Mouse (Mus musculus) liver, embryonic 12.5 days (tissue): ENCODE measurements around the gene Cdk14. TPM values are rescaled to one million over a fixed set of nuclear protein-coding genes. Genes with fewer than 3 reads are reported as not detected.

Experiments
- ATAC-seq: fragments of 200-750 bp; cut with Nextera tagmentation; 2 replicates; pipeline ENCODE4 v1.8.0; 2017; ENCODE audit warnings: moderate number of reproducible peaks, mild to moderate bottlenecking, moderate library complexity
- H3K27ac ChIP-seq: fragments of 300-500 bp; sonication (generic); 2 replicates; pipeline ENCODE4 v1.5.1; 2016; ENCODE audit warnings: mild to moderate bottlenecking
- H3K27me3 ChIP-seq: fragments of 300-500 bp; sonication (generic); replicated peaks from 2 replicates; pipeline ENCODE4 v1.6.1; 2016; ENCODE audit warnings: mild to moderate bottlenecking, moderate library complexity
- H3K36me3 ChIP-seq: fragments of 300-500 bp; sonication (generic); 2 replicates; pipeline ENCODE4 v1.6.1; 2016; ENCODE audit warnings: mild to moderate bottlenecking, moderate library complexity
- H3K4me1 ChIP-seq: fragments of 300-500 bp; sonication (generic); 2 replicates; pipeline ENCODE4 v1.6.1; 2016
- H3K4me2 ChIP-seq: fragments of 300-500 bp; sonication (generic); 2 replicates; pipeline ENCODE4 v1.6.1; 2016; ENCODE audit warnings: mild to moderate bottlenecking, moderate library complexity
- H3K4me3 ChIP-seq: fragments of 300-500 bp; sonication (generic); 2 replicates; pipeline ENCODE4 v1.5.1; 2016; ENCODE audit warnings: mild to moderate bottlenecking, moderate library complexity
- H3K9ac ChIP-seq: fragments of 300-500 bp; sonication (generic); 2 replicates; pipeline ENCODE4 v1.6.1; 2016; ENCODE audit warnings: mild to moderate bottlenecking, moderate library complexity
- H3K9me3 ChIP-seq: fragments of 300-500 bp; sonication (generic); replicated peaks from 2 replicates; pipeline ENCODE4 v1.6.1; 2016; ENCODE audit warnings: mild to moderate bottlenecking, moderate library complexity
- WGBS: fragments of 180-500 bp; shearing (Covaris S2); methylation state at CpG from one replicate; pipeline ENCODE4 v1.1.7; 2016; ENCODE audit not compliant: insufficient replicate concordance; 5-methylcytosine and 5-hydroxymethylcytosine counted together
- polyA plus RNA-seq: library from polyadenylated mRNA; unstranded; fragments of >200 nt; fragmentation: Nextera tagmentation; extraction: Ambion mirVana; gene quantifications from 2 replicates; pipeline ENCODE4 v1.2.1, GENCODE M21; 2016

Cdk14 gene
- polyA plus RNA-seq, 1 experiment from 2014 or later = 3.4 TPM

DNA sequence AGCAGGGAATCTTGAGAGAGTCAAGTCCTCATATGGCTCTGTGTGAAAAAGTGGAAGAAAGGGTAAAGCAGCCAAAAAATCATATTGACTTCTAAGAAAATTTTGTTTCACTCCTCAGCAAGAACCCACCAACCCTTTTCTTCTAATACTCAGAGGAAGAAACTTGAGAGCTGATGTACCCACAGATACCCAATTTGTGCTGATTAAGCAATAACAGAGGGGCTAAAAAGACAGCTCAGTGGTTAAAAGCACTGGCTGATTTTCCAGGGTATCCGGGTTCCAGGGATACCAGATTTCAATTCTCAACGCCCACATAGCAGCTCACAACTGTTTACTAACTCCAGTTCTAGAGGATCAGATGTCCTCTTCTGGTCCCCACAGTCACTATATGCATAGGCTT, 401.9 kb downstream of the Cdk14 start:
- H3K9me3 ChIP-seq = no peaks in the 10 kb centered on the region

DNA sequence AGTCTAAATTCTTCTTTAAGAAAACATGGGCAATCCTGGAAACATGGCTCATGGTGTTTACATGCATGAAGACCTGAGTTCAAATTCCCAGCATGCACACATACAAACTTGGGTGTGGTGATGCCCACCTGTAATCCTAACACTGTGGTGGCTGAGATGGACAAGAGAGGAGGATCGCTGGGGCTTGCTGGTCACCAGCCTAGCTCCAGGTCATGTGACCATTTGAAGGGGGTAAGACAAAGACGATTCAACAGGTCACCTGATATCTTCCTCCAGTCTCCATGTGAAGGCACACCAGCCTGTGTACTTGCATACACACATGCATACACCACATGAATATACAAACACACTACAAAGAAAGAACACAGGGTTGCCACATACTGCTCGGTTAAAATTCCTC, 406.3 kb downstream of the Cdk14 start:
- Histone ChIP-seq H3K9ac (no peak overlapping the region), H3K4me3 (no peak overlapping the region), H3K9me3 (no peaks in the 10 kb centered on the region), H3K27ac (no peak overlapping the region), H3K4me1 (no peaks in the 10 kb centered on the region), H3K4me2 (no peak overlapping the region), H3K27me3 (no peaks in the 10 kb centered on the region), H3K36me3 (no peaks in the 10 kb centered on the region)
- ATAC-seq = no peak
- 73% methylated on average over 3 of the region's 3 CpGs for WGBS

More for the DNA sequence above, 401.9 kb downstream of the Cdk14 start:
- ATAC-seq = no peak
- Histone ChIP-seq H3K27ac (no peak overlapping the region), H3K9ac (no peak overlapping the region), H3K36me3 (no peaks in the 10 kb centered on the region), H3K4me3 (no peak overlapping the region), H3K4me2 (no peak overlapping the region), H3K4me1 (no peaks in the 10 kb centered on the region), H3K27me3 (no peaks in the 10 kb centered on the region)
- WGBS = 56% methylated on average over 2 of the region's 2 CpGs

DNA sequence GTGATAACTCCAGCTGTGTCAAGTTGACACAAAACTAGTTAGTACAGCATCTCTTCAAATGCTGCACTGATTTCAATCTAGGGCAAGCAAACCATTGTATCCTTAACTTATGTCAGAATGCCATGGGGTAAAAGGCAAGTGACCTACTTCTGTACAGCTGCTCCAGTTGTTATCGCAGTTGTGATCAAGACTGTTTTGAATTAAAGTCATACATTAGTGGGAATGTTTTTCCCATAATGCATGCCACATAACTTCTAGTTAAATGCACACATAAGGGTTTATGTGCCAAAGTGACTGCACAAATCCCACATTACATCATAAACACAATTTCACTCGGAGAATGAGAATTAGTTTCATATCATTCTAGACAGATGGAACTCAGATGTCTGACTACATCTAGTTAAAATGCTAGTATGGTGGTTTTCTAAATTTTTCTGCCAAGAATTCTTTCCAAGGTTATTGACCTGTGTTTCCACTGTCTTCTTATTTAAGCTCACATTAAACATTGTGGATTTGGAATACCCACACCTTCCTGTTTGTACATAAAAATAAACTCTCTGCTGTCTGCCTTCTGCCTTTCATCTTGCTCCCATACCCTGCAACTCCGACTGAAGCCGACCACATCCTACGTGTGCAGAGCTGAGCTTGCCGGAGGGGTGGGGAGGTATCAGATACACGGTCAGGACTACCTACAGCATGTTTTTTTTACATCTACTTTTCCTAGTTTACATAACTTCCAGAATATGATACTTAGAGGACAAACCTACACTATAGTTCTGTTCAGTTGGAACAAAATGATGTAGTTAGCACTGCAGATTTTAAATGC, 407.4 kb downstream of the Cdk14 start:
- H3K4me2 ChIP-seq = no peak overlapping the region
- no peaks in the 10 kb centered on the region for H3K9me3 ChIP-seq
- no peak for ATAC-seq
- no peak overlapping the region for H3K9ac ChIP-seq
- WGBS = 62% methylated on average over 7 of the region's 7 CpGs
- H3K4me3 ChIP-seq = no peak overlapping the region
- no peaks in the 10 kb centered on the region for H3K4me1 ChIP-seq
- no peak overlapping the region for H3K27ac ChIP-seq
- no peaks in the 10 kb centered on the region for H3K27me3 ChIP-seq
- H3K36me3 ChIP-seq = no peaks in the 10 kb centered on the region

DNA sequence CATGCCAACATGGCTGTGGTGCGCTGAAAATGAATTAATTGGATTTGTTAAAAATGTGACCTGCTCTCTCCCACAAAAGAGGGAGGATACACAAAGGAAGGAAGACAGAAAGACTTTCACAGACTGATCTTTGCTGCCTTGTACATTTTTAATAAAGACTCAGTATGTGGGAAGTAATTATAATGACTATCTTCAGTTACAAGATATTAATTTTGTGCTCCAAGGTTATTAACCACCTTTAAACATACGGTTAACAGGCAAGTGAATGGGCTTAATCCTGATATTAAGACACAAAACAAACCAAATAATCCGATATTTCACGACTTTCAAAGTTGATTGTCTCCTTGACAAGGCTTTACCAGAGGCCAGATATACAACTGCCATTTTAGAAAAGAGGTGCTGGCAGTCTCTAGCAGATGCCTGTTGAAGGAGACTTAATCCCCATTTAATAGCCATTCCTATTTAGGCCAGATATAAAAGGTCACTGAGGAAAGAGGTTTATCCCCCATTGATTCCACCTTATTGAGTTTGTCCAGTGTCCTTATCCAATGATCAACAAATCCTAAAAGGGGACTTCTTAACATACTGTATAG, 411.9 kb downstream of the Cdk14 start:
- Histone ChIP-seq H3K4me3 (no peak overlapping the region), H3K9ac (no peak overlapping the region), H3K36me3 (no peaks in the 10 kb centered on the region), H3K27ac (no peak overlapping the region), H3K4me2 (no peak overlapping the region), H3K27me3 (no peaks in the 10 kb centered on the region), H3K9me3 (no peaks in the 10 kb centered on the region), H3K4me1 (no peaks in the 10 kb centered on the region)
- ATAC-seq = no peak
- WGBS = 77% methylated on average over 4 of the region's 4 CpGs

DNA sequence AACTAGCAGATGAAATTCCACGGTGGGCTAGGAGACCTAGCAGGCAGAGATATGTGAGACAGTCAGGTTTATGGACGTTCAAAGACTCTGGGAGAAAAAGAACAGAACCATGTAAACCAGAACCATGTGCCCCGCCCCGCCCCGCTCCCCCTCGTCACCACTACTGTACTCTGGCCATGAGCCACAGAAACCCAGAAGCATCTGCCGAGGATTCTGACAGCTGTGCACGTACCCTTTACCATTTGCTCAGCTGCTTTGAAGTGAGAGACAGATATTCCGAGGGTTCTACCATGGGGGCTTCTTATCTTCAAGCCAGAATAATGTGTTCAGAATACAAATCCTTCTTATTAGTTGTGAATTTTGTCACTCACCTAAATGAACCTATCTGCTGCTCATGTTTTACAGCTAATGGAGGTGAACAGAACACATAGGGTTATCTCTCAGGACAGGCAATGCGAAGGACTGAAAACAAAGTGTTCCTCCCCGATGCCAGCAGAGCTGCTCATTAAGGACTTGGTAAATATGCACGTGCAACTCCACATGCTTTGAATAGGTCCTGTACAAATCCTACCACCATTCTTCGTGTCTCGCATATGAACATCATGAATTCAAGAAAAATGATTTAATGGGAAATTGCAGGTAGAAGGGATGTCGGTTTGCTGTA, 412.5 kb downstream of the Cdk14 start:
- no peak for ATAC-seq
- Histone ChIP-seq H3K4me1 (no peaks in the 10 kb centered on the region), H3K27me3 (no peaks in the 10 kb centered on the region), H3K4me3 (no peak overlapping the region), H3K9ac (no peak overlapping the region), H3K4me2 (no peak overlapping the region), H3K27ac (no peak overlapping the region), H3K36me3 (no peaks in the 10 kb centered on the region), H3K9me3 (no peaks in the 10 kb centered on the region)
- WGBS = 71% methylated on average over 15 of the region's 15 CpGs

DNA sequence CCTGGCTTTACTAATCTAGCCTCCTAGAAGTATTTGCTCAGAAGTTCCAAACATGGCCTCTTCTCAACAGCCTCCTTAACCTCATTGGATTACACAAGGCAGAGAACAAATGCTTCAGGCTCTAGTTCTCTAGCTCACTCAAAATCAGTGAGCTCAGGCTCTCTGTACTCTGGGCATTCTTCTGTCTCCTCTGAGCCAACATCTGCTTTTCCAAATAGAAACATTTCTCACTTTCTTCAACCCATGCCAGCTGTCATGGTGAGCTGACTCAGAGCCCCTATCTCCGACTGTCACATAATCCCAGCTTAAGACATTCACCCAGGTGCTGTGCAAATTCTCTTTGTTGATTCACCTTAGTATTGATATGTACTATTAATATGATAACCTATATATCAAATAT, 414.5 kb downstream of the Cdk14 start:
- no peak for ATAC-seq
- Histone ChIP-seq H3K4me1 (no peaks in the 10 kb centered on the region), H3K27me3 (no peaks in the 10 kb centered on the region), H3K9me3 (no peaks in the 10 kb centered on the region), H3K4me3 (no peak overlapping the region), H3K27ac (no peak overlapping the region), H3K36me3 (no peaks in the 10 kb centered on the region), H3K4me2 (no peak overlapping the region), H3K9ac (no peak overlapping the region)
- 67% methylated on average over 1 of the region's 1 CpGs for WGBS

DNA sequence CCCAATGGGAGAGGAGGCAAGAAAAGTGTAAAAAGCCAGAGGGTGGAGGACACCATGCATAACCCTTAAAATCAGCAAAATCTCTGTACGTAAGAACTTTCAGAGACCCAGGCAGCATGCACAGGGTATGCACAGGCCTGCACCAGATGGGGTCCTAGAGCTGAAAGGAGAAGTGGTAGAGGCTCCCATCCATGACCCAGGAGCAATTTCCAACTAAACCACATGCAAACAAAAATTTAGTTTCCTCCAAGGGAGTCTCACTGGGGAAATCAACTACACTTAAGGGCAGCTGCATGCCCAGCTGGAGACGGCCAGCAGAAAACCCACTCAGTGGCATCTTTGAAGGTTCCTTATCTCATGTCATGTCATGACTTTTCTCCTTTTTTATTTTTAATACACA, 415.4 kb downstream of the Cdk14 start:
- Histone ChIP-seq H3K4me2 (no peak overlapping the region), H3K9me3 (no peaks in the 10 kb centered on the region), H3K9ac (no peak overlapping the region), H3K27ac (no peak overlapping the region), H3K36me3 (no peaks in the 10 kb centered on the region), H3K4me3 (no peak overlapping the region), H3K27me3 (no peaks in the 10 kb centered on the region), H3K4me1 (no peaks in the 10 kb centered on the region)
- ATAC-seq = no peak
- 58% methylated on average over 2 of the region's 2 CpGs for WGBS

DNA sequence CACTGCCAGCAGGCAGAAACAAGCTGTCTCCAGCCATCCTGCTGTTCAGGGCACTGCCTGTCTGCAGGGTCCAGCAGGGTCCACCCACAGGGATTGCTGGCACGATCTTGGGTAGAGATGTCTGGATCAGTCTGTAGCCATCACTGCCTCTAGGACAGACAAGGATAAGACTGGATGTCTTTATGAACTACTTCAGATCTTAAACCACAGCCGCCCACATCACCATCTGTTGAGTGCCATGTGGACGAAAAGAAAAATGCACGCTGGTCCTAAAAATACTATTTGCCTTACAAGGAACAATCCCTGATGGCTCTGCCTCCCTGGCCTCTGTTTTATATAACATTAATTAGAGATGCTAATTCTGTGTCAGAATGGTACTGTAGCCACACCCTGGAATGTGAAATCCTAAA, 426.9 kb downstream of the Cdk14 start:
- Histone ChIP-seq H3K4me3 (no peak overlapping the region), H3K27me3 (no peaks in the 10 kb centered on the region), H3K36me3 (no peaks in the 10 kb centered on the region), H3K4me2 (no peak overlapping the region), H3K27ac (no peak overlapping the region), H3K9ac (no peak overlapping the region), H3K9me3 (no peaks in the 10 kb centered on the region), H3K4me1 (no peaks in the 10 kb centered on the region)
- ATAC-seq = no peak
- 71% methylated on average over 4 of the region's 4 CpGs for WGBS

DNA sequence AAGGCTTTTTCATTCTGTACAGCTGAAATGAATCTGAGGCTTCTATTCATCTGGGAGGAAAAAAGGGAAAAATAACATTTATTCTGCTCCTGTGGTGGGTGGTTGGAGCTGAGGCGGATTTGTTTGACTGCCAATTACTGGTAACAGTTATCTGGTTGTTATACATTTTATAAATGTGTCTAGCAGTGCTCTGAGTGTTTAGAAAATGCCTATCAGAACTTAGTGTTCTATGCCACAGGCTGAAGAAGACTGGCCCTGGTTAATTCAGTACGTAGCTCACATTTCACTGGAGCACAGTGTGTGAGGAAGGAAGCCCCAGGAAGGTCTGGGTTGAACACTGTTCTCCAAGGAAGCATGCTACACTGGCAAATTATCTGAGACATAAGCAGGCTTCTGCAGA, 429.1 kb downstream of the Cdk14 start:
- no peak overlapping the region for H3K4me2 ChIP-seq
- 62% methylated on average over 2 of the region's 2 CpGs for WGBS
- H3K4me1 ChIP-seq = no peaks in the 10 kb centered on the region
- ATAC-seq = no peak
- no peaks in the 10 kb centered on the region for H3K9me3 ChIP-seq
- no peak overlapping the region for H3K4me3 ChIP-seq
- no peak overlapping the region for H3K9ac ChIP-seq
- H3K36me3 ChIP-seq = no peaks in the 10 kb centered on the region
- no peaks in the 10 kb centered on the region for H3K27me3 ChIP-seq
- H3K27ac ChIP-seq = no peak overlapping the region

DNA sequence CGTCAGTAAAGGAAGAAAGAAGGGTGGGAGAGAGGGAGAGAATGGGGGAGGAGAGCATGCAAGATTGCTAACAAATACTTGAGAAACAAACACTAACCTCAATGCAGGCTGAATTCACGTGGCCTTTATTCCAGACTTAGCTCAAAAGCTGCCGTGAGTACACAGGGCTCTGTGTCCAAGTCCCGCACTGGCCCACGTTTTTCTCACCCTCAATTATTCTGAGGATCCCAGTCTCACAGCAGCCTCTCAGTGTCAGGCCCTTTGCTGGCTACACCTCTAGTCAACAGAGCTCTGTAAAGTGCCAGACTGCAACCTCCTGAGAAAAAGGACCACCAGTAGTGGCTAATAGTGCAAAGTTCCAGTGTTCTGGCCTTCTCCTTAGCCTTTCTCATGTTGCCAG, 429.9 kb downstream of the Cdk14 start:
- Histone ChIP-seq H3K36me3 (no peaks in the 10 kb centered on the region), H3K9ac (no peak overlapping the region), H3K27ac (no peak overlapping the region), H3K9me3 (no peaks in the 10 kb centered on the region), H3K27me3 (no peaks in the 10 kb centered on the region), H3K4me2 (no peak overlapping the region), H3K4me1 (no peaks in the 10 kb centered on the region), H3K4me3 (no peak overlapping the region)
- WGBS = 69% methylated on average over 5 of the region's 5 CpGs
- no peak for ATAC-seq

DNA sequence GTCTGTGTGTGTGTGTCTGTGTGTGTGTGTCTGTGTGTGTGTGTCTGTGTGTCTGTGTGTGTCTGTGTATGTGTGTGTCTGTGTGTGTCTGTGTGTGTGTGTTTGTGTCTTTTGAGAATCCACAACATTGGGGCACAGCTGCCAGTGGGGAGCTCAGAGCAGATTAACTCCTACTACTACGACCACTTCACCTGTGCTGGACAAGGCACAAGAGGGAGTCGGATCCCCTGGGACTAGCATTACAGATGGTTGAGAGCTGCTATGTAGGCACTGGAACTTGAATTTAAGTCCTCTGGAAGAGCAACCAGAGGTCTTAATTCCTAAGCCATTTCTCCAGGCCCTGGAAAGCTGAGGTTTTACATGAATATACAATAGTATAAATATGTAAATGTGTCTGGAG, 433.9 kb downstream of the Cdk14 start:
- Histone ChIP-seq H3K4me1 (no peaks in the 10 kb centered on the region), H3K9me3 (no peaks in the 10 kb centered on the region), H3K4me2 (no peak overlapping the region), H3K27ac (no peak overlapping the region), H3K36me3 (no peaks in the 10 kb centered on the region), H3K9ac (no peak overlapping the region), H3K4me3 (no peak overlapping the region), H3K27me3 (no peaks in the 10 kb centered on the region)
- no peak for ATAC-seq
- WGBS = 68% methylated on average over 2 of the region's 2 CpGs

DNA sequence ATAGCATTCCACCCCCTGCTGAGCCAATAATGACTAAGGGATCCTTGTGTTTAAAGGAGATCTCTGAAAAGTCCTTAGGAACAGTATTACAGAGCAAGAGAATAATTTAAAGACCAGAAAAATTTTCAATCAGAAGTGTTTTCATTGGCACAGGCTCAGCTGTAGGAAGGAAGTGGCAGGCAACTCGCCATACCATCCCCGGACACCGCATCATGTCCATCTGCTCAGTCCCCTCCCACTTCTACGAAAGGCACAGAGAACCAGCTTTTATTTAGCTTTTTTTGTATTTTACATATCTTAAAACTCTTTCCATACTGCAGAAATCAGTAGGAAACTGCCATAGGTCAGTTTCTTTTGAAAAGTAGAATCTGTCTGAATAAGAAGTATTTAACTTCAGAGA, 440.6 kb downstream of the Cdk14 start:
- 75% methylated on average over 4 of the region's 4 CpGs for WGBS
- no peaks in the 10 kb centered on the region for H3K9me3 ChIP-seq

More for the DNA sequence above, 440.6 kb downstream of the Cdk14 start:
- H3K27ac ChIP-seq = no peak overlapping the region
- H3K36me3 ChIP-seq = no peaks in the 10 kb centered on the region
- no peak for ATAC-seq
- H3K4me2 ChIP-seq = no peak overlapping the region
- H3K4me3 ChIP-seq = no peak overlapping the region
- no peaks in the 10 kb centered on the region for H3K4me1 ChIP-seq
- no peaks in the 10 kb centered on the region for H3K27me3 ChIP-seq
- H3K9ac ChIP-seq = no peak overlapping the region
